Mouse (Mus musculus): ENCODE results near the gene Fgf22.
A peak's percentile ranks its signal among the peaks of the same experiment; 100 is the strongest.
"Not testable (repeated sequence)": the region's sequence is repeated elsewhere in the genome, so short reads cannot be mapped to it uniquely, and the experiment has no call there.

Fgf22 gene

DNA sequence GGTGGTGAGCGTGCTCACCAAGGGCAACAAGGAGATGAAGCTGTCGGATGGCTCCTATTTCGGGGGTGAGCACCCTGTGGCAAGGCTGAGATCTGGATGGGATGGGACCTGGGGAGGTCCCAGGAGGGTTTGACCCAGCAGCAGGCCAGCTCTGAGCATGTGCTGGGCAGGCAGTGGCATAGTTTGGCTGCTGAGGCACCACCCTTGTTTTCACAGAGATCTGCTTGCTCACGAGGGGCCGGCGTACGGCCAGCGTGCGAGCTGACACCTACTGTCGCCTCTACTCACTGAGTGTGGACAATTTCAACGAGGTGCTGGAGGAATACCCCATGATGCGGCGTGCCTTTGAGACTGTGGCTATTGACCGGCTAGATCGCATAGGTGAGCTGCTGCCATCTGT, 21.0 kb upstream of the Fgf22 start:
- no peak for DNase-seq

DNA sequence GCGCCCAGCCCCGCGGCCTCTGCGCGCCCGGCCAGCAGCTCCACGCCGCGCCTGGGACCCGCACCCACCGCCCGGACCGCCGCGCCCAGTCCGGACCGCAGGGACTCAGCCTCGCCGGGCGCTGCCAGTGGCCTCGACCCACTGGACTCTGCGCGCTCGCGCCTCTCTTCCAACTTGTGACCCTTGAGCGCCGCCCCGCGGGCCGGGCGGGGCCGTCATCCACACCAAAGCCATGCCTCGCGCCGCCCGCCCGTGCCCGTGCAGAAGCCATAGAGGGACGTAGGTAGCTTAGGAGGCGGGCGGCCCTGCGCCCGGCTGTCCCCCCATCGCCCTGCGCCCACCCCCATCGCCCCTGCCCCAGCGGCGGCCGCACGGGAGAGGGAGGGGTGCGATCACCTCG, 19.5 kb upstream of the Fgf22 start:
- DNase-seq = no peak

DNA sequence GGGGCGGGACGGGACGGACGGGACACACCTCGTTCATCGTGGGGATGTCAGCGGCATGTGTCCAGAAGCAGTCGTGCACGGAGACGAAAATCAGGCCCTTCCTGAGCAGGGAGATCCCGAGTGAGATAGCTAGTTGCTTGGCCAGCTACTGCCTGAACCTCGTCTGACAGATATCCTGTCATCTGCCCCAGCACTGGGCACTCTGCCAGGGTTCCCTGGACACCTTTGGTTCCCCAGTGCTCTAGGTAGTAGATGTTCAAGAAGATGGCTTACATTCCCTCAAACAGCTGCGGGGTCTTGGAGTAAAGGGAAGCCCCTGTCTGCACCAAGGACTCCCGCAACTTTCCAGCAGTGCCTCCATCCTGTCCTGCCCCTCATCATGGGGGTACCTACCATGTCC, 18.2 kb upstream of the Fgf22 start:
- DNase-seq = no peak

DNA sequence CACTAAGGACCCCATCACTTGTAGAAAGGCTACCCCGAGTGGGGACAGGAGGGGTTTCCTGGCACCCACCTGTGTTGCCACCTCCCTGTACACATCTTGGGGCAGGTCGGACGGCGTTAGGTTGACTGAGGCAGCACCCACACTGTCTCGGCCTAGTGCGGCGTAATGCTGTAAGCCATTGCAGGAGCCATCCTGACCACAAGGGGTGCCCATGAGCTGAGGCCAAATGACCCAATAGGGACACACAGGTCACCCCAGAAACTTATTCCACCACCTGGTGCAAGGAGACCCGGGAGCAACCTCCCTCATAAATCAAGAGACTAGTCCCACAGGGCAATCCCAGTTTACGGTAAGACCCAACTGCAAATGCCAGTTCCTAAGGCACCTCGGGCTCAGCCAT, 16.6 kb upstream of the Fgf22 start:
- peak; percentile 36 for DNase-seq

- no peak for DNase-seq
Observed at GRCm38 (mm10) chr10:79739234-79739633, 15.6 kb upstream of the Fgf22 start.

DNA sequence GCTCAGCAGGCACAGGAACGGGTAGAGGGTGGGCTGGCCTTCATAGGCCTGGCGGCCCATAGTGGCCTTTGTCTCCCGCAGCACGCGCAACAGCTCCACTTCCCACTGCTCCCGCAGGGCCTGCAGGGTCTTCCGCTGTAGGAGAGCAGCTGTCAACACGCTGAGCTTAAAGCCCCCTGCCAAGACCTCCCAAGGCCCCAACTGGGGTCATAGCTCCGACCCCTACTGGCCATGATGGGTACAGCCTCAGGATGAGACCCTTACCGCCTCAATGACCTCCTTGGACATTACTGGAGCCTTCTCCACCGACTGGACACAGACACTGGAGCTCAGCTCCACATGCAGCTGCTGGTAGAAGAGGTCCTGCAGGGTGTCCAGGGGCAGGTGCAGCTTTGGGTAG, 14.0 kb upstream of the Fgf22 start:
- no peak for DNase-seq

GRCm38 (mm10) chr10:79743161-79743560, 11.7 kb upstream of the Fgf22 start:
- DNase-seq = no peak

DNA sequence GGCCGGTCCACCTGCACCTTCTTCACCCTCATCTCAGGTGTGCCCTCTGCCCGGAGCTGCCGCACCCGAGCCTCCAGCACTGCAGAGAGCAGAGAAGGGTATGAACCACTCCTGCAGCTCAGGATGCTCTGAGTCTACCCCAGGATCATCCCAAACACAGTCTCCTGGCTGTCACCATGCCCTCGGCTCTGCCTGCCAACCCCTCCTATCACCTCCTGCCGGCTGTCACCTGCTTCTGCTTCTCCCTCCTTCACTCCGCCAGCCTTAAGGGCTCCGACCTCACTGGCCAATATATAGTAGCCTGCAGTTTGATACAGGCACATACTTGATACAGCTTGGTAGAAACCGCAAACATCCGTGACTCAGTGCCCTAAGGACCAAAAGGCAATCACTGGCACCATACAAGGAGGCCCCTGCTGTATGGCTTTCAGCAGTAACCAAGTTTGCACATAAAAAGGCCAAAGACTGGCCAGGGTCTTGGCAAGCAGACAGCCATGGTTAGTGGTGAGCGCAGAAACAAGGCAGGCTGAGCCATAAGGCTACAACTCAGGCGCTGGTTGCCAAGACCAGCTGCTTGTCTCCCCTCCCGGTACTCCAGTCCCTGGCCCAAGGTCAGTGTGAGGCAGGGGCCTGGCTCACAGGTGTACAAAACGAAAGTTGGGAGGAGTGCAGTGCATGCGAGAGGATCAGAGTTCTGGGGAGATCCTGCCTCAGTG, 11.1 kb upstream of the Fgf22 start:
- DNase-seq = no peak

- no peak for DNase-seq
Observed at GRCm38 (mm10) chr10:79745411-79745810, 9.5 kb upstream of the Fgf22 start.

DNA sequence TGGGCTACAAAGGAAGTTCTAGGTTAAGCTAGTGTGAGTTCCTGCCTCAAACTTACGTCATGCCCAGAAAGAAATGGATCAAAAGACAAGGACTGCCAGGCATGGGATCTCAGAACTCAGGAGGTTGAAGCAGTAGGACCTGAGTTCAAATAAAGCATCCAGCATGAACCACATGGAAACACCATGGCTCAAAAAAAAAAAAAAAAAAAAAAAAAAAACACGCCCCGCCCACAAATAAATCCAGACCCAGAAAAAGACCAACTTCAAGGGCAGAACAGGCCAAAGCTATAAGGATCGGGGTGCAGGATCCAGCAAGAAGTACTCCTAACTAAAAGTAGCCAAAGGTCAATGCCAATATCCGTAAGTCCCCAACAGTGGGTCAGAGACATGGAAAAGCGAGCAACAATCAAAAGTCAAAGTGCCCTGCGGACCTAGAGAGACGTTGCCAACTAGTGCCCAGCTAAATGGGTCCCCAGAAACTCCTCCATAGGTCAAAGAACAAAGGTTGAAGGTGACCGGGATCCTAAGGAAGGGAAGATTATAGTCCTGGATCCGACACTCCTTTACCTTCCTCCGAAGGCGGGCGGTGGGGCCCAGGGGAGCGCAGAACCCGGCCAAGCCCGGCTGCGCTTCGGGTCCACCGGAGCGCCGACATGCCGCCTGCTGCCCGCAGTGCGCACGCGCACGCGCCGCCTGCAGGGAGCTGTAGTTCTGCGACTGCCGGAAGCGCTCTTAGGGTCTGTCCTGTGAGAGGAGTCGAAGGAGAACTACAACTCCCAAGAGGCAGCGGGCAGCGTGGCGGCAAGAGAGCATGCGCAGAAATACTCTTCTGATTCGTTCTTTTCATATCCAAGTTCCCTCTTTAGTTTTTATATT, 8.7 kb upstream of the Fgf22 start, which contains the start of gene Polrmt:
Gene Polrmt, minus strand, starts transcription at position 684 of the 876 bp plus-strand sequence.
- peak; percentile 96 for DNase-seq

- DNase-seq = peak; percentile 31
Observed at GRCm38 (mm10) chr10:79746774-79747151, 8.1 kb upstream of the Fgf22 start.

DNA sequence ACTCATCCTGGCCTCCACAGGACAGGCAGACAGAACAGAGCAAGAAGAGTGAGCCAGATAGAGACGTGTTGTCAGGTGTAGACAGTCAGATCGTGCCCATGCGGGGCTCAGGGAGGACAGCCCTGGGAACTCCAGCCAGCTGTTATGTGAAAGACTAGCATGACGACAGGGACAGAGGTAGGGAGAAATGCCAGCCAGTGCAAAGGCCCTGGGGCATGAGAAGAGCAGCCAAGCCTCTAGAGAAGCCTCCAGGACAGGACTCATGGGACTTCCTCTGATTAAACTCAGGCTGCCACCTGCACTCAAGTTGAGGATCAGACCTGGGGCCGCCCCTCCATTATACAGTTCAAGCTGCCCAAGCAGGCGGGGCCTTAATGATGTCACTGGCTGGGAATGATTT, 6.4 kb upstream of the Fgf22 start:
- no peak for DNase-seq

DNA sequence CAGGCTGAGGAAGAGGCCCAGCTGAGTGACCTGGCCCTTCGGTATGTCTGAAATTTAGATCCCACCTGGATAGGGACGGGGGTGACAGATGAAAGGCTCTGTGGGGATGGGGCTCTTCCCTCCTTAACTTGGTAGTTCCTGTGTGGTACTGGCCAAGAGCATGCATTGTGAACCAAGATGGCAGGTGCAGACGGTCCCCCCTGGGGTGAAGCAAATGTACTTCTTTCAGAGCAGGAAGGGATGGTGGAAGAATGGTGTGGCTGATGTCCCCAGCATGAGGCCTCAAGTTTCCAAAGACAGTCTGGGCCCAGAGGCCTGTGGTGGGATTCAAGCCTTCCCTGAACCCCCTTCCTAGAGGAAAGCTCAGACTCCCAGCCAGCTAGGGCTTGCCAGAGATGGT, 978 bp downstream of the Fgf22 start:
- no peak for DNase-seq

DNA sequence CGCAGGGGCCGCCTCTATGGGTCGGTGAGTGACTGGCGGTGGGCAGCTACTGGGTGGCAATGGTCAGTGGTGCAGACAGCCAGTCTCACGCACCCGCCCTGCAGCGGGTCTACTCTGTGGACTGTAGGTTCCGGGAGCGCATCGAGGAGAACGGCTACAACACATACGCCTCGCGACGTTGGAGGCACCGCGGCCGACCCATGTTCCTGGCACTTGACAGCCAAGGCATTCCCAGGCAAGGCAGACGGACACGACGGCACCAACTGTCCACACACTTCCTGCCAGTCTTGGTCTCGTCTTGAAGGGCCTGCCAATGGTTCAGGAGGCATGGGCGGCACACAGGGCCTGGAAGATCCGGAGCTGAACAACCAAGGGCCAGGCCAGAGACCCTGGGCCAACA, 1.8 kb downstream of the Fgf22 start:
- no peak for DNase-seq

GRCm38 (mm10) chr10:79759675-79760074, 4.8 kb downstream of the Fgf22 start:
- DNase-seq = not testable (repeated sequence)

- DNase-seq = no peak
Observed at GRCm38 (mm10) chr10:79760603-79761143, 5.8 kb downstream of the Fgf22 start.

- no peak for DNase-seq
Observed at GRCm38 (mm10) chr10:79762875-79763274, 8.0 kb downstream of the Fgf22 start.

- no peak for DNase-seq
Observed at GRCm38 (mm10) chr10:79764234-79764633, 9.4 kb downstream of the Fgf22 start.

GRCm38 (mm10) chr10:79765228-79765745, 10.4 kb downstream of the Fgf22 start:
- DNase-seq = no peak

- DNase-seq = no peak
Observed at GRCm38 (mm10) chr10:79766001-79766507, 11.2 kb downstream of the Fgf22 start.

DNA sequence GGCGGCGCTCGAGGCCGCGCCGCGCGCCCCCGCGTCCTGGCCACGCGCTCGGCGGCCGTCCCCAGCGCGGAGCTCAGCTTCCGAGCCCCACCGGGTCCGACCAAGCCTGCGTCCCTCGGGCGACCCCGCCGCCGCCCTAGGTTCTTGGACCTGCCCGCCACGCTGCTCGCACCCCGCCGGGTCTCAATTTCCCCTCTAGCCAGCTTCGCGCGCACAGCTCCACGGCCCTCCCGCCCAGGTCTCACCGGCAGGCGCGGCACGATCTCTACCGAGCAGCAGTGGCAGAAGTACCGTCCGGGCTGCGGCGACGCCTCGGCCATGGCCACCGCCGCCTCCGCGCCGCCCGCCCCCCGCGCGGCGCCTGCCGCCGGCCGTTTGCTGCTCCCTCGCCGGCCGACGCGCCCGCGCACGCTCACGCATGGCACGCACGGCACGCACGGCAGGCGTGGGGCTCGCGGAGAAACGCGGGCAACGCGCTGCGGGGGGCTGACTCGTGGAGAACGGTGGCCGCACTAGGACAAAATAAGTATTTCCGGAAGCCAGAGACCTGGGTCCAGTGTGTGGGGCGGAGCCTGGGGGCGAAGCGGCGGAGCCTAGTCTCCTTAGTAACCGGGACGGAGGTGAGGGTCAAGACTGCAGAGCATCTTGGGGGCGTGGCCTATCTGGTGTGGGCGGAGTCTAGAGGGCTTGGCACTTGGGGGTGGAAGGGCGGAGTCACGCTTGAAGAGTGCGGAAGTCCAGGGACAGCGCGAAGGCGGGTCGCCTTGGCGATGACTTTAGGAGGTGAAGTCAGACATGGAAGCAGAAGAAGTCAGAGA, 11.8 kb downstream of the Fgf22 start, which contains the start of gene Rnf126:
Gene Rnf126, minus strand, starts transcription at position 445 of the 818 bp plus-strand sequence.
- DNase-seq = peak; percentile 99

Measured in thymus, postnatal 14 days (tissue).